Mouse (Mus musculus) heart, adult 2 months (tissue): ENCODE results near the gene Pxn. TPM values are rescaled to one million over a fixed set of nuclear protein-coding genes. Genes with fewer than 3 reads are reported as not detected.

Experiments used
- DNase-seq, 2 experiments: peaks; one replicate each; pipeline ENCODE4 v3.0.0; 2021
- H3K27ac ChIP-seq: fragments of 200-600 bp; 2 replicates; pipeline ENCODE4 v1.8.1; 2022
- H3K27me3 ChIP-seq: fragments of 200-500 bp; 2 replicates; pipeline ENCODE4 v1.6.1; 2012; ENCODE audit warnings: mild to moderate bottlenecking, low read length, inconsistent platforms, mixed read lengths; ENCODE audit not compliant: control insufficient read depth, insufficient read depth
- H3K36me3 ChIP-seq: fragments of 200-500 bp; 2 replicates; pipeline ENCODE4 v1.6.1; 2012; ENCODE audit warnings: low read length, inconsistent platforms; ENCODE audit not compliant: control insufficient read depth, insufficient read depth
- H3K4me1 ChIP-seq: fragments of 200-500 bp; 2 replicates; pipeline ENCODE4 v1.6.1; 2011; ENCODE audit warnings: low read length; ENCODE audit not compliant: control insufficient read depth, insufficient read depth
- H3K4me3 ChIP-seq: fragments of 200-600 bp; 2 replicates; pipeline ENCODE4 v1.8.1; 2022
- H3K79me2 ChIP-seq: fragments of 200-500 bp; replicated peaks from 2 replicates; pipeline ENCODE4 v1.6.1; 2012; ENCODE audit warnings: mild to moderate bottlenecking, inconsistent platforms, low read length, moderate library complexity, mixed read lengths; ENCODE audit not compliant: control insufficient read depth, insufficient read depth
- H3K9ac ChIP-seq: fragments of 200-500 bp; 2 replicates; pipeline ENCODE4 v1.6.1; 2012; ENCODE audit warnings: low read depth, mild to moderate bottlenecking, control low read depth, inconsistent platforms, low read length, mixed read lengths
- CTCF ChIP-seq: fragments of 200-600 bp; IDR thresholded peaks from 2 replicates; pipeline ENCODE4 v1.8.1; 2022; ENCODE audit warnings: antibody characterized with exemption, mild to moderate bottlenecking, moderate library complexity
- EP300 ChIP-seq: fragments of 200-500 bp; IDR thresholded peaks from 2 replicates; pipeline ENCODE4 v1.6.1; 2011; ENCODE audit warnings: low read depth, low read length, control low read depth; ENCODE audit not compliant: insufficient read depth
- POLR2A ChIP-seq: fragments of 200-500 bp; IDR thresholded peaks from 2 replicates; pipeline ENCODE4 v1.6.1; 2011; ENCODE audit warnings: mild to moderate bottlenecking, low read depth, low read length, control low read depth; ENCODE audit not compliant: insufficient read depth
- WGBS: fragments of 180-500 bp; shearing (Covaris S2); methylation state at CpG from one replicate; pipeline ENCODE4 v1.1.7; 2018; 5-methylcytosine and 5-hydroxymethylcytosine counted together
- intact Hi-C: fragments of 180-260 bp; cut with DNase I; formaldehyde crosslinking; loops from one replicate; pipeline ENCODE4 v1.15.1; 2025
- polyA plus RNA-seq: library from polyadenylated mRNA; depleted of rRNA; stranded (reverse); fragments of >200 nt; gene quantifications from 2 replicates; pipeline ENCODE4 v1.2.3, GENCODE M21; 2012
- total RNA-seq, 2 experiments: library from RNA; stranded (reverse); gene quantifications; 2 replicates each; pipeline ENCODE4 v1.2.3; 2021

Pxn gene
- total and polyA plus RNA-seq, 3 experiments = 35.9 to 51.9 (median 37.1) TPM

- H3K9ac ChIP-seq = no peak overlapping the region
- H3K4me3 ChIP-seq = no peak overlapping the region
- H3K27me3 ChIP-seq = no peaks in the 10 kb centered on the region
- H3K4me1 ChIP-seq = no peaks in the 10 kb centered on the region
- intact Hi-C loops = loop anchor here (10.0 kb wide), 1 partner anchor 206 kb away; the partner anchor contains the start of genes Cox6a1, Gatc and Triap1
- H3K27ac ChIP-seq = no peak overlapping the region
- 83% methylated on average over 11 of the region's 11 CpGs for WGBS
- H3K36me3 ChIP-seq = no peaks in the 10 kb centered on the region
- no peak for TF ChIP-seq POLR2A
- TF ChIP-seq CTCF = no peak
- no peak for TF ChIP-seq EP300
- H3K79me2 ChIP-seq = no peaks in the 10 kb centered on the region; the same call in 1 of the 2 replicates
- no peak for DNase-seq
Observed at GRCm38 (mm10) chr5:115550482-115551005, 44.1 kb downstream of the Pxn start.

GRCm38 (mm10) chr5:115551386-115551785, 44.9 kb downstream of the Pxn start:
- H3K4me3 ChIP-seq = no peak overlapping the region
- intact Hi-C loops = loop anchor here (10.0 kb wide), 1 partner anchor 207 kb away; the partner anchor contains the start of genes Cox6a1, Gatc and Triap1
- TF ChIP-seq CTCF = no peak
- TF ChIP-seq POLR2A = no peak
- TF ChIP-seq EP300 = no peak
- no peaks in the 10 kb centered on the region for H3K27me3 ChIP-seq
- H3K4me1 ChIP-seq = no peaks in the 10 kb centered on the region; the same call in 1 of the 2 replicates
- H3K36me3 ChIP-seq = no peaks in the 10 kb centered on the region
- WGBS = 74% methylated on average over 12 of the region's 12 CpGs
- DNase-seq = no peak
- no peak overlapping the region for H3K9ac ChIP-seq
- H3K27ac ChIP-seq = no peak overlapping the region
- no peaks in the 10 kb centered on the region for H3K79me2 ChIP-seq

- Histone ChIP-seq H3K36me3 (no peaks in the 10 kb centered on the region), H3K4me3 (no peak overlapping the region), H3K4me1 (no peaks in the 10 kb centered on the region; the same call in 1 of the 2 replicates), H3K79me2 (no peaks in the 10 kb centered on the region), H3K9ac (no peak overlapping the region), H3K27ac (no peak overlapping the region), H3K27me3 (no peaks in the 10 kb centered on the region)
- WGBS = 82% methylated on average over 13 of the region's 13 CpGs
- intact Hi-C loops = loop anchor here (10.0 kb wide), 1 partner anchor 207 kb away; the partner anchor contains the start of genes Cox6a1, Gatc and Triap1
- no peak for DNase-seq
- TF ChIP-seq CTCF = no peak
- TF ChIP-seq EP300 = no peak
- TF ChIP-seq POLR2A = no peak
Observed at GRCm38 (mm10) chr5:115551799-115552198, 45.3 kb downstream of the Pxn start.

DNA sequence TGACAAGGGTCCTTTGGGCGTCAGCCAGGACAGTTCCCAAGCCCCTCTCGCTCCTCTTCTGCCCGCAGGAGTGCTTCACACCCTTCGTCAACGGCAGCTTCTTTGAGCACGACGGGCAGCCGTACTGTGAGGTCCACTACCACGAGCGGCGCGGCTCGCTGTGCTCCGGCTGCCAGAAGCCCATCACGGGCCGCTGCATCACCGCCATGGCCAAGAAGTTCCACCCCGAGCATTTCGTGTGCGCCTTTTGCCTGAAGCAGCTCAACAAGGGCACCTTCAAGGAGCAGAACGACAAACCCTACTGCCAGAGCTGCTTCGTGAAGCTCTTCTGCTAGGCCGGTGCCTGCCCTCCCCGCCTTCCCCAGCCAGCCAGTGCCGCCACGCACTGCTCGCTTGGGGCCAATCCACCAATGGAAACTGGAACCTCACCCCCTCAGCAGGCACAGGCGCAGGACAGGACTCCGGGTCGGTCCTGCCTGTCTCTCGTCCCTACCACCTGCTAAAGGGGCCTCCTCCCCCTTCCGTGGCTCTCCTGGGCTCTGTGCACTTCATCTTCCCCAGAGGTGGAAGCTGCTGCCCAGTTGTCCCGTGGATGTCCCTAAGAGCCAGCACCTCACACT, 47.4 kb downstream of the Pxn start:
- DNase-seq = no peak
- H3K4me3 ChIP-seq = no peak overlapping the region
- WGBS = 91% methylated on average over 33 of the region's 33 CpGs
- no peaks in the 10 kb centered on the region for H3K27me3 ChIP-seq
- no peak overlapping the region for H3K9ac ChIP-seq
- intact Hi-C loops = loop anchor here (10.0 kb wide), 1 partner anchor 209 kb away; the partner anchor contains the start of genes Cox6a1, Gatc and Triap1
- H3K27ac ChIP-seq = no peak overlapping the region
- no peaks in the 10 kb centered on the region for H3K79me2 ChIP-seq
- H3K36me3 ChIP-seq = no peaks in the 10 kb centered on the region
- TF ChIP-seq POLR2A = no peak
- no peak for TF ChIP-seq EP300
- TF ChIP-seq CTCF = no peak
- no peaks in the 10 kb centered on the region; the same call in 1 of the 2 replicates for H3K4me1 ChIP-seq

DNA sequence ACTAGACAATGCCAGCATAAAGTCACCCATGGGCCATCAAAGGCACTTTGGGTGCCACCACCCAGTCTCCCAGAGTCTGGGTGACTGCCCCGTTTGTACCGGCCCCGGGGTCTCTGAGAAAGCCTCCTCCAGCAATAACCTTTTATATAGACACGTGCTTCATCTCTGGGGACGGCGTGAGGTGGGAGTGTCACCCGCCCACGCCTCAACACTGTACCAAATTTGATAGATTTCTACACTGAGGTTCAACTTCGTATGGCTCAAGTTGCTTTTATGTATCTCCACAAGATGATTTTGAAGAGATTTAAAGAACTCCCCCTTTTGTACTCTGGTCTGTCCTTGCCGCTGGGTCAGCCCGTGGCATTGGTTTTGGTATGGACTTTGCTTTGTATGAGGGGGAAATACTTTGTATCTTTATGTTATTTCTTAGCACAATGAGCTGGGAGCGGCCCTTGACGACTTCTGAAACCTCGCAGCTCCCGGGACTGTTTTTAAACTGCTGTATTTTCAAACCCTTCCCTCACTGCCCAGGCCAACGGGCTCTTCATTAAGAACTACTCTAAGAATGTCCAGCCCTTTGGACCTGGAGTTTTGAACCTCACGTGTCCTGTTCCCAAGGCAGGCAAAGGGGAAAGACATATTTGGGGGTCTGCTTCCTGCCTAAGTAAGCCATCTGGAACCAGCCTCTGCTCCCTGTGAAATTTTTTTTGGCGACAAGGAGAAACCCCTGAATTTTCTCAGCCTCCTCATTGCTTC, 48.2 kb downstream of the Pxn start:
- no peaks in the 10 kb centered on the region for H3K36me3 ChIP-seq

More for the DNA sequence above, 48.2 kb downstream of the Pxn start:
- no peaks in the 10 kb centered on the region for H3K27me3 ChIP-seq
- H3K27ac ChIP-seq = no peak overlapping the region
- intact Hi-C loops = loop anchor here (10.0 kb wide), 1 partner anchor 210 kb away; the partner anchor contains the start of genes Cox6a1, Gatc and Triap1
- no peak overlapping the region for H3K4me3 ChIP-seq
- no peaks in the 10 kb centered on the region; the same call in 1 of the 2 replicates for H3K79me2 ChIP-seq
- H3K9ac ChIP-seq = no peak overlapping the region
- no peaks in the 10 kb centered on the region; the same call in 1 of the 2 replicates for H3K4me1 ChIP-seq
- no peak for DNase-seq
- no peak for TF ChIP-seq EP300
- TF ChIP-seq CTCF = no peak
- no peak for TF ChIP-seq POLR2A
- WGBS = 84% methylated on average over 18 of the region's 18 CpGs
